Mouse (Mus musculus) ES-Bruce4 (cell line): ENCODE measurements around the gene Pth. TPM values are rescaled to one million over a fixed set of nuclear protein-coding genes. Genes with fewer than 3 reads are reported as not detected.

Experiments used
- H3K27ac ChIP-seq: 2 replicates; pipeline ENCODE4 v1.5.1; 2012; ENCODE audit warnings: low read length, inconsistent platforms; ENCODE audit not compliant: insufficient read depth
- H3K27me3 ChIP-seq: 2 replicates; pipeline ENCODE4 v1.6.1; 2012; ENCODE audit warnings: mild to moderate bottlenecking, low read length, inconsistent platforms; ENCODE audit not compliant: control insufficient read depth, poor library complexity, insufficient read depth, severe bottlenecking
- H3K36me3 ChIP-seq: 2 replicates; pipeline ENCODE4 v1.6.1; 2012; ENCODE audit warnings: inconsistent platforms, mild to moderate bottlenecking, low read length, moderate library complexity; ENCODE audit not compliant: control insufficient read depth, poor library complexity, insufficient read depth, severe bottlenecking
- H3K4me1 ChIP-seq: one replicate; pipeline ENCODE4 v1.8.1; 2011; ENCODE audit warnings: low read length; ENCODE audit not compliant: control insufficient read depth, insufficient read depth
- H3K4me3 ChIP-seq: 2 replicates; pipeline ENCODE4 v1.5.1; 2011; ENCODE audit warnings: low read depth, mild to moderate bottlenecking, low read length
- H3K9ac ChIP-seq: 2 replicates; pipeline ENCODE4 v1.6.1; 2012; ENCODE audit warnings: low read depth, mild to moderate bottlenecking, inconsistent platforms; ENCODE audit not compliant: poor library complexity, severe bottlenecking
- H3K9me3 ChIP-seq: replicated peaks from 2 replicates; pipeline ENCODE4 v1.6.1; 2012; ENCODE audit warnings: mild to moderate bottlenecking, low read length, inconsistent platforms; ENCODE audit not compliant: control insufficient read depth, poor library complexity, insufficient read depth, severe bottlenecking
- CTCF ChIP-seq: IDR thresholded peaks from one replicate; pipeline ENCODE4 v1.8.1; 2011; ENCODE audit warnings: low read depth, low read length
- EP300 ChIP-seq: IDR thresholded peaks from 2 replicates; pipeline ENCODE4 v1.6.1; 2011; ENCODE audit warnings: low read depth, low read length; ENCODE audit not compliant: insufficient read depth
- POLR2A ChIP-seq: IDR thresholded peaks from one replicate; pipeline ENCODE4 v1.8.1; 2011; ENCODE audit warnings: low read length; ENCODE audit not compliant: insufficient read depth
- polyA plus RNA-seq: library from polyadenylated mRNA; stranded (reverse); fragments of >200 nt; gene quantifications from 2 replicates; pipeline ENCODE4 v1.2.4, GENCODE M21; 2011; ENCODE audit warnings: low read depth; ENCODE audit not compliant: missing spikeins, insufficient read depth, insufficient read length

Gene Pth
- polyA plus RNA-seq, 1 experiment, result not detected

- TF ChIP-seq EP300, result no peak
- no peak for TF ChIP-seq POLR2A
- TF ChIP-seq CTCF, result no peak
Observed at GRCm38 (mm10) chr7:113367440-113367839, 20.9 kb downstream of the Pth start.

GRCm38 (mm10) chr7:113349089-113349488 is 39.3 kb downstream of the Pth start:
- H3K9ac ChIP-seq, result no peak overlapping the region
- no peaks in the 10 kb centered on the region for H3K36me3 ChIP-seq
- H3K27me3 ChIP-seq, result no peaks in the 10 kb centered on the region
- H3K4me3 ChIP-seq, result no peak overlapping the region
- TF ChIP-seq CTCF, result no peak
- no peak for TF ChIP-seq POLR2A
- TF ChIP-seq EP300, result no peak
- no peaks in the 10 kb centered on the region for H3K4me1 ChIP-seq
- no peak overlapping the region for H3K27ac ChIP-seq
- H3K9me3 ChIP-seq, result no peaks in the 10 kb centered on the region

More at GRCm38 (mm10) chr7:113367440-113367839, 20.9 kb downstream of the Pth start:
- Histone ChIP-seq H3K4me3 (no peak overlapping the region), H3K4me1 (no peaks in the 10 kb centered on the region), H3K9me3 (no peaks in the 10 kb centered on the region), H3K36me3 (no peaks in the 10 kb centered on the region), H3K9ac (no peak overlapping the region), H3K27me3 (no peaks in the 10 kb centered on the region), H3K27ac (no peak overlapping the region)

- Histone ChIP-seq H3K9me3 (no peaks in the 10 kb centered on the region), H3K9ac (no peak overlapping the region), H3K4me3 (no peak overlapping the region), H3K27ac (no peak overlapping the region), H3K27me3 (no peaks in the 10 kb centered on the region), H3K4me1 (no peaks in the 10 kb centered on the region), H3K36me3 (no peaks in the 10 kb centered on the region)
- TF ChIP-seq CTCF (no peak), EP300 (no peak), POLR2A (no peak)
Observed at GRCm38 (mm10) chr7:113347694-113348093, 40.7 kb downstream of the Pth start.

GRCm38 (mm10) chr7:113347271-113347670 is 41.1 kb downstream of the Pth start:
- Histone ChIP-seq H3K36me3 (no peaks in the 10 kb centered on the region), H3K9me3 (no peaks in the 10 kb centered on the region), H3K4me3 (no peak overlapping the region), H3K4me1 (no peaks in the 10 kb centered on the region), H3K9ac (no peak overlapping the region), H3K27ac (no peak overlapping the region), H3K27me3 (no peaks in the 10 kb centered on the region)
- TF ChIP-seq POLR2A (no peak), CTCF (no peak), EP300 (no peak)

Other genes with a start within 250 kb of the Pth start
- gene Arntl, start 181.1 kb downstream of the Pth start, polyA plus RNA-seq, result 13.3 and 13.8 TPM in 2 replicates
- 28.8 and 31.4 TPM in 2 replicates for gene Btbd10, start 19.2 kb downstream of the Pth start, polyA plus RNA-seq
- gene Far1, start 125.3 kb upstream of the Pth start, polyA plus RNA-seq, result 115 and 117 TPM in 2 replicates